Mouse (Mus musculus): ENCODE data around the gene Inpp5f.
"Not testable (repeated sequence)": the region's sequence is repeated elsewhere in the genome, so short reads cannot be mapped to it uniquely, and the experiment has no call there.

Gene Inpp5f

GRCm38 (mm10) chr7:128667788-128668187 is 56.7 kb downstream of the Inpp5f start:
- no peak for DNase-seq

- DNase-seq, result no peak
Observed at GRCm38 (mm10) chr7:128668831-128669230, 57.7 kb downstream of the Inpp5f start.

DNA sequence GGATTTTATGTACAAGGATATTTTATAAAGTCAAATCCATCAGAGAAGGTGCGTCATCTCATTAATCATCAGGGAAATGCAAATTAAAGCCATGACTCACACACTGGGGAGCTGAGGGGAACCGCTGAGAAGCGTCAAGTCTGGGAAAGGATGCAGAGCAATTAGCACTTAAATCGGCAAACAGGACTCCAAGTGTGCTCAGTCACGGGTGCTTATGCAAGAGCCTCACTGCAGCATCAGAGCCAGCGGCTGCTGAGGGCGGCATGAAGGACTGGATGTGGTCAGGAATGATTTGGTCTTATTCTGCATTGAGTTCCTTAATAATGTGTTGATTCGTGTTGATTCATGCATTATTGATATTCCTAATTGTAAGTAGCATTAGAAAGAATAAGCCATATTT is 60.8 kb downstream of the Inpp5f start:
- no peak for DNase-seq

DNA sequence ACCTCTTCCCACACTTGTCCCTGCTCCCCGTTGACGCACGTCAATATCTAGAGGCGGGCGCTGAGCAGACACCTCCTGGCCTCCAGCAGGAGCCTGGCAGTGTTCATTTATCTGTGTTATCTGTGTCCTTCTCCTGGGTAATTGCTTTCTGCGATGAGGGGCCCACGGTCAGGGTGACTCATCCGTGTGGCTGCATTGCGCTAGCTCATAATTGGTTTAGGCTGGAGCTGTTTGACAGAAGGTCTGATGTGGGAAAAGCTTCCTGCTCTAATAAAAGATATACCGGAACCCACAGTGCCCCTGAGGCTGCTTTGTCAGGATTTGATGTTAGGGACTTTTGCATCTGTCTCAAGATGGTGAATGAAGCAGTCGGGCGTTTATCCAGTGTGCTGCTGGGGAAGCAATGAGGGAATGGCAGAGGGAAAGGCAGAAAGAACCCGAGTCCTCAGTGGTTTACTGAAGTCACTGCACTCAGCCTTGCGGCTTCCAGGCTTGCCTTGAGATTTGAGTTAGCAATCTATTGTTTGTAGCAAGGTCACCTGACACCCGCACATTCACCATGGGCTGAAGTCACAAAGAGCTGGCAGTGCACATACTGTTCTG is 61.4 kb downstream of the Inpp5f start:
- DNase-seq, result no peak

GRCm38 (mm10) chr7:128678546-128678945 is 67.4 kb downstream of the Inpp5f start:
- no peak for DNase-seq

DNA sequence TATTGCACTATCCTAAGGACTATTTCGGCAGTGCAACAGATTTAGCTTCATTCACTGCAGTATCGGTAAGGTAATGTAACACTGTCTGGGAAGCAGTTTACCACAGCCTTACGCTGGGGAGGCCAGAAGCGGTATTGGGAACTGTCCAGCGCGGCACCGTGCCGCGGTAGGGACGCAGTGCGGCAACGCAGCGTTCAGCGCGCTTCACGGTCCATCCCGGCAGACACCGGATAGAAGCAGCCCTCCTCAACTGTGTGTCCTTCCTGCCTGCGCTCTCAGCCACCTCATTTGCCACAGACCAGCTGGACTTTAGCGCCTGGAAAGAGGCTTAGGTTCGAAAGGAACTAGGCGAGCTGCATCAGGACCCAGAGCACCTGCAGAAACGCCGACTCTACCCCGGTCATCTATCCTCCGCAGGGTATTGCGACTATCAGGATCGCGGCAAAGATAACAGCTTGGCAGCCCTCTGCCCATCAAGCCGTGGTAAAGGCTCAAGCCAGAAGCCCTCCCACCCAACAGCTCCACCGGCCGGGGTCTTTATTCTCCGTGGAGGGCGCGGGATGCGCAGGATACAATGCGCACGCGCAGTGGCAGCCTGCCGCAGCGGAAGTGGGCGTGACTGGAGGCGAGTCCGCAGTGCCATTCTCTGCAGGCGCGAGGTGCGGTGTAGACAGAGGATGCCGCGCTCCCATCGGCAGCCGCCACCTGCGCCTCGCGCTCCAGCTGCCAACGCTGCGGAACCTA is 76.9 kb downstream of the Inpp5f start:
- peak; percentile 73 to 80 for DNase-seq

- no peak for DNase-seq
Observed at GRCm38 (mm10) chr7:128689347-128689746, 78.2 kb downstream of the Inpp5f start.

DNA sequence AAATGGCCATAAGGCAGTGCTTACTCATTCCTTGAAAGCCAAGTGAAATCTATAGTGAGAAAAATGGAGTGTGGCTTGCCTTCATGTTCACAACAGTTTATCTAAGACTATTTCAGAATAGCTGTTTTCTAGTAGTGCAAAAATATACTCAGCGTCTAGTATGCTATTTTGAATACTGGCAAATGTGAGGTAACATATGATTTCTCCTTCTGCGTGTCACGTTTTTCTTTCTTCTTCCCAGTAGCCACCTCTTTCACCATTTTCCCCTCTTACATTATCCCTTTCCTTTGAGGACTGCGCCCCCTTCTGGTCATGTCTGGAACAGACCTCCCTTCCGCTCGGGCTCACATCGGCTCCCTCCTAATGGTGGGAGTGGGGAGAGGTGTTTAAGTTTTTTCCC is 78.9 kb downstream of the Inpp5f start:
- DNase-seq, result peak; percentile 90 to 93

DNA sequence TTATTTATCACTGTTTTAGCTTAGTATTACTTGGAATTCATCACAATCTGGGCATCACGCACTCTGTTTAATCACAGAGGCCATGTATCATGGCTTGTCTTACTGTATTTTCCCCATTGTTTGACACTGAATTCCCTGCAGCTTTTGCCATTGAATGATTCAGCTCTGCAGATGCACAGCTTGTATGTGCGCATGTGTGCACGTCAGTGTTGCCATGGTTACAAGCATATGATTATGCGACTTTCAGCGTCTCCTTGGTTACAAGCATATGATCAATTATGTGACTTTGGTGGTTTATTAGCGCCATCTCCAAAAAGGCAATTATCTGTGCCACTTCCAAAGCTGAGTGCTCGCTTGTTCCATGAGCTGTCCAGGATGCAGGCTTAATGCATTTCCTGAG is 79.7 kb downstream of the Inpp5f start:
- no peak for DNase-seq

DNA sequence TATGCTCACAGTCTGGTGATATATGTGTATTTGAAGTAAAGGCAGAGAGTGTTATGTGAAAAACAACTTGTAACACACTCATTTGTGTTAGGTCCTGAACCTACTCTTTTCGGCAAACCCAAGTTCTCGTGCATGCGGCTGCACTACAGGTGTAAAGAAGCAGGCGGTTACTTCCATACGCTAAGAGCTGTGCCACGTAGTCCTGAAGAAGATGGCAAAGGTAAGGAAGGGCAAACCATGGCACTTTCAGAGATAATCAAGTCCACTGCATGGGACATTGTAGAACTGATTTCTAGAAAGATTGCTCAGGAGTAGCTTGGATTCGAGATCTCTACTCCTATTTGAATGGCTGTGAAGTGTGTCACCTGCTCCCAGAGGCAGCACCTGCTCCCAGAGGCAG is 81.0 kb downstream of the Inpp5f start:
- DNase-seq, result no peak

DNA sequence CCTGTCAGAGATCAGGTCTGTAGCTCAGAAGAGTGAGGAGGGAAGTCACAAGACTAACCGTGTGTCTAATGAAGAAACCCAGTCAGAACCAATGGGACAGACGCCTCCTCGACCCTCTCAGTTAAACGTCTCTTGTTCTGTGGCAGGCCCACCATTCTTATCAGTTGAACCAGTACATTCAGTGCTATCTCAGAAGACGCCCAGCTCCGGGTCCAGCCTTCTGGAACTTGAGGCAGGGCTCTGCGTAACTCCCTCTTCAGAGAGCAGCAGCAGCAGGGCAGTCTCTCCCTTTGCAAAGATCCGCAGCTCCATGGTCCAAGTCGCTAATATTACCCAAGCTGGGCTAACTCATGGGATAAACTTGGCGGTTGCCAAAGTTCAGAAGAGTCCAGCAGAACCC is 83.7 kb downstream of the Inpp5f start:
- DNase-seq, result no peak

GRCm38 (mm10) chr7:128699959-128700358 is 88.8 kb downstream of the Inpp5f start:
- not testable (repeated sequence) for DNase-seq

DNA sequence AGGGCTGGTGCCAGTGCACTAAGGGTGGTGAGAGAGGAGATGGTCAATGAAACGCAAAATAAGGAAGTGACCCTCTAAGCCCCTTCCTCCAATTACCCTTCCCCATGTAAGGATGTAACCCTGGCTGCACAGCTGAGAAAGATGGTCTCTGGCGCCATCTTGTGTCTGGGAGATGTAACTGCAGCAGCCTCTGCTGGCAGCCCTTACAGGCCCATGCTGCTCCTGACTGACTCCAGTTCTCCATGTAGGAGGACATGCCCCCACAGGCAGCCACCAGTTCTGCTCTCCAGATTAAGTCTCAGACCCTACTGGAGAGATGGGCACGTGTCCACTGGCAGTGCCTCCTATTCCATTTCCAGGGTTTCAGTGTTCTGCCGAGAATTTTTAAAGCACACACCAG is 94.6 kb downstream of the Inpp5f start:
- DNase-seq, result peak; percentile 70

GRCm38 (mm10) chr7:128717991-128718390 is 106.9 kb downstream of the Inpp5f start:
- DNase-seq, result no peak

- peak; percentile 56 to 61 for DNase-seq
Observed at GRCm38 (mm10) chr7:128724761-128725160, 113.6 kb downstream of the Inpp5f start.

- DNase-seq, result no peak
Observed at GRCm38 (mm10) chr7:128725189-128725588, 114.1 kb downstream of the Inpp5f start.

DNA sequence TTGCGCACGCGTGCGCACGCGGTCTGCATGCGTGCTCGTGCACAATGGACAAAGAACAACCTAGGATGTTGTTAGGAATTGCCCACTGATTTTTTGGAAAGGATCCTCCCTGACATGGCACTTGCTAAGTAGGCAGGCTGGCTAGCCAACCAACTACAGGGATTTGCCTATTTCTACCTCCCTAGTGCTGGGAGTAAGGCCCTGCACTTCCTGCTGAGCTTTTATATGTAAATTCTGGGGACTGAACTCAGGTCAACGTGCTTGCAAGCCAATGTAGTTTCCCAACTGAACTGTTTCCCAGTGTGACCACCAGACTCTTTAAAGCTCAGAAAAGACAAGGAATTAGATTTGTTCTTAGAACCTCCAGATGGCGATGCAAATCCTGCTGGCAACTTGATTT is 115.9 kb downstream of the Inpp5f start:
- DNase-seq, result no peak

DNA sequence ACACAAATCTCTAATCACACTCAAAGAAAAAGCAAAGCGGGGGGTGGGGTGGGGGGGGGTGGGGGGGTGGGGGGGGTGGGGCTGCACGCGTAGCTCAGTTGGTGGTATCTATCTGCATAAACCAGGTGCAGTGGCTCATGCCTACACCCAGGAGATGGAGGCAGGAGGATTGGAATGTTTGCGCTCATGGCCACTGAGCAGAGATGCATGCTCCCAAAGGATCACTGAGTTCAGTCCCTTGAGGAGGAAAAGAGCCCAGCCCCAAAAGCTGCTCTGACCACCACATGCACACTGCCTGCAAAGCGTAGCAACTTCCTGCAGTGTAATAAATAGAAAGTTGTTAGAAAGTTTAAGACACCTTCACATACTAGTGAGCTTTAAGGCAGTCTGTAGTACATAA is 116.6 kb downstream of the Inpp5f start:
- DNase-seq, result no peak

GRCm38 (mm10) chr7:128728738-128729137 is 117.6 kb downstream of the Inpp5f start:
- peak; percentile 25 to 26 for DNase-seq

DNA sequence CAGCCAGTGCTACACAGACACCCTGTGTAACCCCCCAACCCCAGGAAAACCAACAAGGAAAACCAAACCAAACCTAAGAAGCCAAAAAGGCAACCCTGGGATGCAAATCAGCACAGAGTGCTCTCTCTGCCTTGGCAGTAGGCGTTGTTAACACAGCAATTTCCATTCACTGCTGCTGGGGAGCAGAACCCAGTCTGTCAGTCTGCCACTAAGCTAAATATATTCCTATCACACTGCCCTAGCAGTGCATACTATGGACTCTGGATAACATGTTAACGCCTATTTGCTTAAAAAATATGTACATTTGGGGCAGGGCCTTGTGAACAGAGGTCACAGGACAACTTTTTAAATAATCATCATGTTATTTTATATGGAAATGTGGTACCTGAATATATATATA is 120.5 kb downstream of the Inpp5f start:
- DNase-seq, result no peak

DNA sequence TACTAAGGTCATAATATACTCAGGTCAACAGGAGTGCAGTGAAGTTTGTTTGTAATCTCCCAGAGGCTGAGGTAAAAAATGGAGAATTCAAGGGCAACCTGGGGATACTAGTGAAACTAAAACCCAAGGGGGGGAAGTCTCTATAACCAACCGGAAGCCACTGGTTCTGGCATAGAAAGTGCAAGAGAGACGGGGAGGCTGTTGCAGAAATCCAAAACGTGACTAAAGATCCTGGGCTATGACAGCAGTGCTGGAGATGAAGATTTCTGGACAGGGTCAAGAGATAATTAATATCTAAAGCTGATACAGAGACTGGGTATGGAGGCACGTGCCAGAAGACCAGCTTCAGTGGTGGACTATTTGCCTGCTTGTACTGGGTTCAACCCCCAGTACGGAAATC is 126.9 kb downstream of the Inpp5f start:
- DNase-seq, result peak; percentile 21 to 23

DNA sequence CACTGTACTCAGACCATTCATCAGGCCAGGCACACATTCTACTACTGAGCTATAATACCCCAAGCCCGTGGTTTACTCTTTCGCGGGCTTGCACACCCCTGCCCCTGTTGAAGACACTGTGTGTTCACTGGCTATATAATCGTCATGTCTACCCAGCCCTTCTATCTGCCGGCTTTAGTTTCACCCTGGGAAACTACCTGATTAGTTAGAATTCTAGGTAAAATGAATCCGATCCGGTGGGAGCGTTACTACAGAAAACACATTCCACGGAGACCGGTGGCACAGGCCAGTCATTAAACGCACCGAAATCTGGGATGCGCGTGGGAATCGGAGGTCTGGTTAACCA is 128.0 kb downstream of the Inpp5f start:
- peak in 1 of 2 experiments; percentile 15 for DNase-seq

DNA sequence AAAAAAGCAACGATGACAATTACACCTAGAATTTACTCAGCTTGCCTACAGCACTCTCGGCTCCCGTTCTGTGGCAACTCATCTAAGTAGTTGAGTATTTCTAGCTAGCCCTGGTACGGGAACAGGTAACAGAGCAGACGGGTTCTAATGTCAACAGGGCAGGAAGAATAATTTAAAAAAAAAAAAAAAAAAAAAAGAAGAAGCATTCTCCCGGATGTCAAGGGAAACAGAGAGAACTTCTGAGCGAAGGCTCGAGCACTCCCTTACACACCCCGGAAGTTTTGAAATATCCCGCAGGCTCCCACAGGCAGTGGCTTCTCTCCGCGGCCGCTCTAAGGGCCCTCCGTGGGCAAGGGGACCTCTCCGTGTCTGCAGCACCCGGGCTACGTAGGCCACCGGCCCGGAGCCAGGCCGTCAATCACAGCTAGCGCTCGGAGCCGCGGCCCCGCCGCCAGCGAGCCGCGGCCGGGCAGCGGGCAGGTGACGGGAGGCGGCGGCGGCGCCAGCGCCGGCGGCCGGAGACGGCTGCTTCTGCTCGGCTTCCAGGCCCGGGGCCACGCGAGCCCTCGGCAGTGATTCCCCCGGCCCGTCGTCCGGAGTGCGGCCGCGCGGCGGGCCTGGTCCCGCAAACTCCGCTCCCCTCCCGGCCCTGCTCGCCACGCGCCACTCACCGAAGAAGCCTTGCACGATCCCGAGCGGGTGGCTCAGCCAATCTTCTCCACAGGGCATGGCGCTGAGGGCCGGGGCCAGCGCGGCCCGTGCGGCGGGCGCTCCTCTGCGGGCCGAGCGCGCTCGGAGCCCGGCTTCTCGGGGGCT is 128.5 kb downstream of the Inpp5f start:
- DNase-seq, result peak; percentile 53 to 59

GRCm38 (mm10) chr7:128740334-128740733 is 129.2 kb downstream of the Inpp5f start, which contains the start of gene Mcmbp:
Gene Mcmbp (minus strand): TSS chr7:128740495.
- peak; percentile 96 to 97 for DNase-seq

Data from B cell, adult 2 months (primary cell).